Mouse (Mus musculus): ENCODE measurements around the gene Wiz. TPM values are rescaled to one million over a fixed set of nuclear protein-coding genes. Genes with fewer than 3 reads are reported as not detected.

Gene Wiz
- total RNA-seq, 2 experiments from 2014 or later = 15.0 to 19.0 TPM

Small RNA genes lying within 50 kb of the gene (microRNA-seq; reads per million reads assigned to microRNA genes)
- gene Gm22201 = 0 reads per million in 2 experiments

Other genes starting within 250 kb of the Wiz start
- 10 to 100 TPM; 20.5 to 24.5 TPM for gene Notch3, start 222.6 kb downstream of the Wiz start, total RNA-seq (2021)
- under 1 TPM; 0.69 to 0.74 TPM for gene Ephx3, start 199.9 kb downstream of the Wiz start, total RNA-seq (2021)
- gene Brd4, start 104.7 kb downstream of the Wiz start, total RNA-seq (2021) = 10 to 100 TPM; 43.6 to 55.5 TPM
- 10 to 100 TPM; 40.2 to 44.3 TPM for gene Akap8, start 68.2 kb downstream of the Wiz start, total RNA-seq (2021)
- gene Akap8l, start 38.8 kb downstream of the Wiz start, total RNA-seq (2021) = 10 to 100 TPM; 39.1 to 44.6 TPM
- 1 to 10 TPM in 1 of 2 experiments, under 1 TPM in 1; 0.97 to 4.4 TPM for gene Rasal3, start 14.1 kb upstream of the Wiz start, total RNA-seq (2021)
- 1 to 10 TPM in 1 of 2 experiments, not detected in 1; 1.1 TPM for gene Pglyrp2, start 34.7 kb upstream of the Wiz start, total RNA-seq (2021)
- not detected for gene Cyp4f39, start 63.3 kb upstream of the Wiz start, total RNA-seq (2021)
- gene Cyp4f17, start 116.6 kb upstream of the Wiz start, total RNA-seq (2021) = 1 to 10 TPM; 4.7 to 5.8 TPM
- 1 to 10 TPM; 4.4 to 4.8 TPM for gene Cyp4f16, start 147.1 kb upstream of the Wiz start, total RNA-seq (2021)
- gene Cyp4f37, start 231.9 kb upstream of the Wiz start, total RNA-seq (2021) = not detected